Mouse (Mus musculus) 416B (cell line): ENCODE results near the gene Tanc1.
A peak's percentile ranks its signal among the peaks of the same experiment; 100 is the strongest.

Source experiments
- DNase-seq: peaks from one replicate; pipeline ENCODE4 v3.0.0; 2011; ENCODE audit warnings: low read depth

Tanc1 gene

DNA sequence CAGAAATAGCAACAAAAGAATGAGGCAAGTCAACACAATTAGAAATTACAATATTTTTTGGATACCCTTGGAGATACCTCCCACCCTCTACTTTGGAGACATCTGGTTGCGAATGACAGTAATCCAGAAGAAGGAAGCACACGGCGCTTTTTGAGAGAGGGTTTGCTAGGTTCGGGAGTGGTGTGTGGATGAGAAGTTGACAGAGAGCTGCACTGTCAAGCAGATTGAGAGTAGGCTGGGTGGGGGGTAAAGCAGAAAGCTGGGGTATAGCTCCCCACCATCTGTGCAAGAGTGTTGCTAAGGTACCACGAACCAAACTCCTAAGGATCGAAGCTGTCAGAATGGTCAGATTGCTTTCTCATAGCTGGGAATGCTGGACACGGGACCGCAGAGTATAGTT lies 40.0 kb downstream of the Tanc1 start:
- no peak for DNase-seq

DNA sequence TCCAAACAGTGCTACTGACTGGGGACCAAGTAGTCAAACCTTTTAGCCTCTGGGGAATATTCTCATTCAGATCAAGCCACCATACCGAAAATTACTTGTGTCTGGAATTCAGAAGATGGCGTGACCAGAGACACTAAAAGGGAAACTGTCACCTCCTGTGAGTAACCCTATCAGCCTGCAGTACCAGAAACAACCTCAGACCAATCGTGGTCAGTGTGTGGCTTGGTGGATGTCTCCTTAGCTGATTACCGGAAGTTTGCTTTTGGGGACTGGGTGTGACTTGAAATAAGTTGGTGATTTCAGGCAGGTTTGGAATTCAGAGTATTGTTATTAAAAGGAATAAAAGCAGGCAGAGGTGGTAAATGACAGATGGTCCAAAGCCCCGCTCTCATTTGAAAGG lies 40.9 kb downstream of the Tanc1 start:
- peak; percentile 88 for DNase-seq

DNA sequence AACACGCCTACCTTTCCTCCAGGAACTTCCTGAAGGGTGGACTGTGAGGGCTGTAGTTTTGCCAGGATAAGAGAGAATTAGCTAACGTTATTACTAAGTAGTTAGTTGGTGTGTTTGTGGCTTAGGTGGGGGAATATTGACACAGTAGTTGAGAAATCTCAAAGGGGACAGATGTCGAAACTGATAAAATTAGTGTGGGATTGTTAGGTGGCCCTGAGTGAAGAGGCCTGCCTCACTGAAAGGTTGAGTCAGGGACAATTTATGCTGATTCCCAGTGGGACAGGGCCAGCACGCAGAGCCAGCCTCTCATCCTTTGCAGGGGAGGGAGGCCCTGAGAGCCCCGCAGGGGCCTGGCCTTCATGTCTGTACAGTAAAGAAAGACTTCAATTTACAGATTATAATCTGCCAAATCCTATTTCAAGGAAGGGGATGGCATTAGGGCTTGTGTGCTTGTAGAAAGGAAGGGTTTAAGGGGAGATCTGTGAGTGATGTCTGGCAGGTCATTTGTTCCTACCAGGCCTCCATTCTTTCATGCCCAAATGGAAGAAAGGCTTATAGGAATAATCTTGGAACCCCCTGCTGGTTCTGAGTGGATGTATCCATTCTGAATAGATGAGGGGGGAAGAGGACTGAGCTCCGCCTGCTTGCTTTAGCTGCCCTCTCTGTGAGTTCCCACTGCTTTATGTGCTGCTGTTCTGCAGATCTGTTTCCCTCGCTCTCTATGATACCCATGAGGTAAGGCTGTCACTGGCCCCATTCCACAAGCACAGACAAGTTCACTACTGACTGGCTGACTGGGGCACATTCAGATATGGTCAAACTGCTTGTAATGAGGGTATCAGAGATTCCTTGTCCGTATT lies 41.7 kb downstream of the Tanc1 start:
- DNase-seq, result peak; percentile 84

DNA sequence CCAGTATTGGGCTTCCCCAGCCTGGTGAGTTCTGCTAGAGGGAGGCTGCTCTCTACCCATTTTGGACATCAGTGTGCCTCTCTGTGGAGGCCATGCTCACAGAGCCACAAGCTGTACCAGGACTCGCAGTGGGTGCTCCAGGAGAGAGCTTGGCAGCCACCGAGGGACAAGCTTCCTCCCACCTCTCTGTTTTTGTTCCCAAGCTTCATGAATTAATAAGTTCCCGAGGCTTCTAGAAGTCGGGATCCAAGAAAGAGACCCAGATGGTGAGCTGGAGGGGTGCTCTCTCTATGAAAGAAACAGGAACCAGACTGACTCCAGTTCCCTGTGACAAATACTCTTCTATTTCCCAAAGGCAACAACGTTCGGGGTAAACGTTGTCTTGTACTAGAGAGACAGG lies 43.6 kb downstream of the Tanc1 start:
- DNase-seq, result no peak

DNA sequence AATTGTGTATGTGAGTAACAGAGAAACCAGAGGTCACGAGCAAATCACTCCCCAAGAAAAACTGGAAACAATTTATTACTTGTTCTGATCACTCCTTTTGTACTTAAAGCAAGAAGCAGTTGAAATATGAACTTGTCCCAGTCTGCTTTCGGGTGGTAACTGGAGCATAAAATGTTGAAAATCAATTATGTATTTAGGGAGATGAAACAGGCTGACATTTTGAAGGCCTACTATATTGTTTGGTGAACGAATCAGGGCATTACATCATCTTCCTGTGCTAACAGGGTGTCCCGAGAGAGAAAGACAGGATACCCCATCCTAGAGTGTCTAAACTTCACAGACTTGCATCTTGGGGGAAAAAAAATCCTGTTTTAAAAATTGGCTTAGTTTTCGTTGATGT lies 44.8 kb downstream of the Tanc1 start:
- DNase-seq, result no peak

DNA sequence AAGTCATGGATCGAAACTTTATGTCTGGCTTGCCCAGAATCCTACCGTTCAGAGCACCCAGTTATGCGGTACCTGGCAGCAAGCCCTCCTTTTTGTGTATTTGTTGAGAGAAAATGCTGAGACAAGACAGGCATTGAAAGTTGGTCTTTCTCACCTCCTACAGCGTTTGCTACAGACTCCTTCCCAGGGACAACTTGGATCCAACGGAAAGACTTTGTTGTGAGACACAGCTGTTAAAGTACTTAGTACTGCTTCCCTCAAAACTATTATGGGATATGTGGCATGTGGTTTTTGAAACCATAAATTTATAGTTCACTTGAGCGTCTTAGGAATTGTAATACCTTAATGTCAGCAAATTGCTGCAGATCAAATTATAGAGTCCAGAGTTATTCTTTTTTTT lies 47.8 kb downstream of the Tanc1 start:
- no peak for DNase-seq

DNA sequence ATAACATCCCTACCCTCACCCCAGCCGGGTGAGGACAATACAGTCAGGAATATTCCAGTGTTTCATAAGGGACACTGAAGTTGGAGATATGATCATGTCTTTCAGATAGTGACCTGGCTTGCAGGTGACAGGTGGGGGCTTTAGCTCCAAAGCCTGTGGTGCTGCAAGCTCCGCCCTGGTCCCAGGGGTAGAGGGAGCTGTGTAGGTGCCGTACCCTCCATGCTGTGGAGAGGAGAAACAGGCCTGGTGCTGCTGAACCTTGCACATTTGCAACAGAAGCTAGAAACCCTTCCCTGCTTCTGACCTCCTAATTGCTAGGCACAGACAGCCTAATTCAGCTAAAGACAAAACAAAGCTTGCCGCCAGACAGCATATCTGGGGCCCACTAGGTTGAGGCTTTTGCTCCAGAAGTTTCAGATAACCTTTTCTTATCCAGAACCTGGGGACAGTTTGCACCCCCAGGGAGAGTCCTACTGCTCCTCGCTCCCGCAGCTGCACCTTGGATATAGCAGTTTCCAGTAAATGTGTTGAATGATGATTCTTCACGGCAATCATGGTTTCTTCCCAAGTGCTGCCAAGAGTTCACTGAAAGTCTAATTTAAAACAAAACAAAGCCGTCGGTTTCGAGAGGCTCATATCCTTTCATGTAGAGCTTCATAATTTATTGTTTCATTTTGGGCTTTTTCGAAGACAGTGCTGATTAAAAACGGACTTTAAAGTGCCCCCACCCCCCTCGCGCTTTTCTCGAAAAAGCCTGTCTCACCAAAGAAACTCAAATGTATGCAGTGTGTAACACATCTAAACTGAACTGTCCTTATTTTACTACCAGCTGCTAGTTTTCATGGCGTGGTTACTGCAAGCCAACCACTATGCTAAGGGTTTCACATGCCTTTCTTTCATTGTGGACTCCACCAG lies 49.3 kb downstream of the Tanc1 start:
- no peak for DNase-seq

DNA sequence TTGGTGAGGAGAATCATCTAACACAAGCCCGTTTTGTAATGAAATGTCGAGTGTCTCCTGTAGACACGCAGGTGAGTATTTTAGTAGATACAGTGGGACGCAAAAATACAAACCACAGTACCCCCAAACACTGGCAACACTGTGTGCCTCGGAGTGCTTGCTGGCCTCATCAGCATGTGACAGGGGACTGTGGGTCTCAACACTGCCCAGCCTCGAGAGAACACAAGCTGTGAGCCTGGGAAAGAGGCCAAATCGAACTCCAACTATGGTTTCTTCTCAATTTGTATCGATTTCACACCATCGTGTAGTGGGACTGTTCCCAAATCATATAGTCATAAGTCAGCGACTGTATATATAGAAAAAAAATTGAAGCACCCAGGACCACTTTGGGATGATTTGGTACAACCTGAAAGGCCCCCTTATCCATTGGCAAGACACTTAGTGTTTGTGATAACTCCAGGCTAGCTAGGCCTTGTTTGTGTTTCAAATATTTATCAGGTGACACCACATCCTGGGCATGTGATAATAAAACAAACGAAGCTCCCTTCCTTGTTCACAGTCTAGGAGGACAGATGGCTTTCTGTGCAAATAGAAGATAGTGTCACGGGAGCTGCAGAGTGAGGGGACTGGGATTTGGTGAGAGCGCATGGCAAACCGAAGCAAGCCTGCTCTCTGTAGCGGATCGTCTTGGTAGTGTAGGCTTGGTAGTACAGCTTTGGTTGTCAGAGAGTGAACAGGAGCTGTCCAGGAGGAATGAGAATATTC lies 53.1 kb downstream of the Tanc1 start:
- no peak for DNase-seq

DNA sequence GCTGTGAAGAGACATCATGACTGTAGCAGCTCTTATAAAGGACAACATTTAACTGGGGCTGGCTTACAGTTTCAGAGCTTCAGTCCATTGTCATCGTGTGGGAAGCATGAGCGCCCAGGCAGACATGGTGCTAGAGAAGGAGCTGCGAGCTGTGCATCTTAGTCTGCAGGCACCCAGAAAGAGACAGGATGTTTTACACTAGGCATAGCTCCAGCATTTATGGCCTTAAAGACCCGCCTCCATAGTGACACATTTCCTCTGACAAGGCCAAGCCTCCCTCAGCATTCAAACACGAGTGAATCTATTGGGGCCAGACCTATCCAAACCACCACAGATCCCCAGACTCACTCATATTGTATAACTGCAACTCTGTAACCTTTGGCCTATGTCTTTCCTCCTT lies 54.7 kb downstream of the Tanc1 start:
- DNase-seq, result peak; percentile 25

DNA sequence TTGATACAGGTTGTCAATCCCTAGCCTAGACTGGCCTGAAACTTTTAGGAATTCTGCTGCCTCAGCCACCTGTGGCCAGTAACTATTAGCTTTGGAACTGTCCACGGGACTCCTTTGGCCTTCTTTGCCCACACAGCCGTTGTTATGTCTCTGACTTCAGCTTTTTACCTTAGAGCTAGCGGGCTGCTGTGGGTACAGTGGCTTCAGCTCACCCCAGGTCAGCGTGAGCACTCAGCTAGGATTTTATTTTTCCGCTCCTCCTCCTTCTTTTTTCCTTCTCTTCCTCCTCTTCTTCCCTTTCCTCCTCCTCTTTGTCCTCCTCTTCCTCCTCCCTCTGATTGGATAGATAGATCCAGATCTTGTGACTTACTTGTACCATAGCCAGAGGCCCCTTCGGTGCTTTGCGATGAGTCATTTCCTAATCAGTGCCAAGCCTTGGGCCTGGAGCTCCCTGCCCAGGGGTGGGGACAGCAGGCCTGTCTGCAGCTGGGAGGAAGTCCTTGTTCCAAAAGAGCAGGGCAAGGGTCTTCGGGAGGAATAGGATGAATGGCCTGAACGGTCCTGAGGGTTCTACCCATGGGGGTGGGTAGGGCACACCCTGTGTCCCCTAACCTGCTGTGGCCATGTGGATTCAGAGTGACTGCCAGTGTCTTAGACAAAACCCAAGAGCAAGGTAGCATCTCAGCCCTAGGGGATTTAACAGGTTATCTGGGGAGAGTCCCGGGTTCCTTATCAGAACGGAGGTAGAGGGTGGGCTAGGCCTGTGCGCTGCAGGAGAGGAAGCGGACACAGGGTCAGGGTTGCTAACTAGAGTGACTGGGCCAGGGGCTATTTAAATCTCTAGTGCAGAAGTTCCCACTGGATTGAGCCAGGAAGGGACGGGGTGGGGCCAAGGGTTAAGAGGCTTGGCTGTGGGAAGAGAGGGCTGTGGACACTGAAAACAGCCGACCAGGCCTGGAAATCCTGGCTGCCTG lies 58.5 kb downstream of the Tanc1 start:
- DNase-seq, result peak; percentile 78

DNA sequence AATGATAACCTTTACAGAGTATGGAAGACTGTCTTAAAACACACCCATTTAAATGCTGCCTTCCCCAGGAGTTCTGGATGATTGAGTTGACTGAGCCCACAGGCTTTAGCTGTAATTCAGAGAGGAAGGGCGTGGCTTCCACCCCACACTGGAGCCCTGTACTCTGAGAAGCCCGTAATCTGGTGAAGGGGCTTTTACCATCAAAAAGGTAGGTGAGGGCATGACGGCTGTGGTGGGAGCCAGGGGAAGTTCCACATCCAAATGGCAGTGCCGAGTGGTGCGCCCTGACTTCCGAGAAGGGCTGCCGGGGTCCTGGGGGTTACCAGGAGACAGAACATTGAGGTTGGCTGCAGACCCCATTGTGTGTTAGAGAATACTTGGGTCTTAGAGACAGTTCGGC lies 59.8 kb downstream of the Tanc1 start:
- DNase-seq, result no peak

DNA sequence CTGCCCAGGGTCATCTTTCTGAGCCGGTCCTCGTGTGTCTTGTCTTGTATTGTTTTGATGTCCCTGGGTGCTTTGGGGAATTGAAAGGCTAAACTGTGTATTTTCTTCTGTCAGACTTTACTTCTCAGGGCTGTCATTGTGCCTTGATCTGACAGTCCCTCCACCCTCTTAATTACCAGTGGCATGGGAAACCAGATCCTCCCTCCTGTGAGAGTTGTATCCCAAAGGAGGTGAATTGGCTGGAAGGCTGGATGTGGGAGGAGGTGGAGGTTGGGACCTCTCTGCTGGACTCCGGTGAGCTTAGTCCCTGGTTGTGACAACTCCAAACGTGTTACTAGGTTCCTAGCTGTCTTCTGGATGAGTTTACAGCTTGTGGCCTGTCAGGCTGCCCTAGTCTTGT lies 60.2 kb downstream of the Tanc1 start:
- no peak for DNase-seq

DNA sequence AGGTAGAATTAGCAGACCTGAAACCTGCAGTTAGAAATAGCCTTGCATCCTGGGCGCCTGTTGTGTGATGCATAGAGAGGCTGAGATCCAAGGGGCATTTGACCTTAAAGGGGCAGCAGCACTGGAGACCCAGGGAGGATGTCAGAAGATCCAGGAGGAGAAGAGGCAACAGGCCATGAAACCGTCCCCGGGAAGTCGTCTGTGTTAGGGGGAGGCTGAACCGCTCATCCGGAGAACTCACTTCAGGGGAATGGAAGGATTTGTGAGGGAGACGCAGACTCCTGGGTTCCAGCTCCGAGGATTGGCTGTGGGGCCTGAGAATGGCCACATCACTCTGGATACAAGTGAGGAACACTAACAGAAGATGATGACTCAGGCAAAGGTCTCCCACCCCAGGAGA lies 60.8 kb downstream of the Tanc1 start:
- DNase-seq, result no peak

DNA sequence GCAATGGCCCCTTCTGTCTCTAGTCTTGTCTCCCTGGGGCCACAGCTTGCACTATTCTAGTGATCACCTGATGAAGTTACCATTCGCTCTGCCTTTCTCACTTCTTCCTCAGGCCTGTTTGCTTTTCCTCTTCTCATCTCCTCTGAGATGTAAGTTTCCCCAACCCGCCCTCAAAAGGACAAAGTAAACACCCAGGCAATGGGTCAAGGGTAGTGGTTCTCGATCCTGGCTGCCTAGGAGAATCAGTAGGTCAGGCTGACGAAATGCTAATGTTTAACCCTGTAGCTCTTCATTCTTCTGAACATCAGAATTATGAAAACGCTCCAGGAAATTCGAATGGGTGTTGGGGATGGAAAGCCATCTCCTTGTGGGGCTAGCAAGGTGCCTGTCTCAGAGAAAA lies 61.5 kb downstream of the Tanc1 start:
- no peak for DNase-seq

DNA sequence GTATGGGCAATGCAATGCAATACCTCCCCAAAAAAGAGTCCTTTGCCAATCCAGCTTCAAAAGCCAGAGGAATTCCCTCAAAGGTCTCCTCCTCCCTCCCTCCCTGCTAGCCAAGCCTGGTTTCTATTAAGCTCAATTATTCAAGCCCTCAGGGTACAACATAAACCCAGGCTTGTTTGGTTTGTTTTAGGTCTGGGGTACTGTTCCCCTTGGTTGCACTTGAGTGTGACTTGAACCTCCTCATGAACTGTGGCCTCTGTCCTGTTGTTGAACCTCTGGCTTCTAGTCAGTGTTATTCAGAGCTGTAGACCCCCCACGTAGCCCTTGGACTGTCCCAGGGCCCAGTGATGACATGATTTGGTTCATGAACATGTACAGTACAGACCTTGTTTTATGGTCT lies 62.0 kb downstream of the Tanc1 start:
- DNase-seq, result no peak

DNA sequence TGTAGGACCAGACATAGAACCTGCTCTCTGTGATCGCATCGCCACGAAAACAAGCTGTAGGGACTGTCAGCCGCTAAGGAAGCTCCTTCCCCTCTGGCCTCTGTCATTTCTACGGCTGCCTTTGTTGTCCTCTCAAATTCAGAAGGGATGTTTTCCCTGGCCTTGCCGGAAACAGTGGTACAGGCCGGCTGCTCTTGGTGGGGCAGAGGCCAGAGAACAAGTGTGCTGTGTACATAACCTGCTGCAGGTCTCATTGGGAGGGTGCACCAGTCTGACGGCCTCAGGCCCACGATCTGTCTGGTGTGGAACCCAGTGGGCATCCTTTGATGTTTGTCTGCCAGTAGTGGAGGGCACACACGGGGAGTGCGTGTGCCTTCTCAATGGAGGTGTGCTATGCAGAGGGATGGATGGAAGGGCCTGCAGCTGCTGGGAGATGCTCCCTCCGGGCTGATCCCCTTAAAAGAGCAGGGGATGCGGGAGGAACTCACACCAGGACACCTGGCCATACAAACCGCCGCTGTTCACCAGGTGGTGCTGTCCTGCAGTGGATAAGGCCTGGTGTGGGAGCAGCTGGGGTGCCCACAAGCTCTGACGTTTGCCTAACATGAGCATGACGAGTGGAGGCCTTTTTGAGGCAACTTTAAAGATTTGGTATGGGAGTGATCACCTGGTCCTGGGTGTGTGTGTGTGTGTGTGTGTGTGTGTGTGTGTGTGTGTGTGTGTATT lies 63.6 kb downstream of the Tanc1 start:
- no peak for DNase-seq

DNA sequence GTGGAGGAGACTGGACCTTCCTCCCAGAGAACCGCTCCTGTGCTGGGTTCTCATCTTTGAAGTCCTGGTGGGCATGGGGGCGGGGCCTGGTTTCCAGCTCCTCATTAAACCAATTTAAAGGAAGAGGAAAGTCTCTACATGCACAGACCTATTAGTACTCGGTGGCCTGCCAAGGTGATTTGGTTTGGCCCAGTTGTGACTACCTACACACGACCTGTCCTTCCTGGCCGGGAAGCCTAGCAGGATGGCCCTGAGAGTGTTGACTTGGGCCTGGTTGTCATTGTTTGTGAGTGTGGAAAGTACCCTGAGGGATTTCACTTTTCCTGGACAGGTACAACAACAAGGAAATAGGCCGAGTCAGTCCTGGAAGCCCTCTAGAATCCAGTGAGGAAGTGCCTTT lies 64.2 kb downstream of the Tanc1 start:
- no peak for DNase-seq

DNA sequence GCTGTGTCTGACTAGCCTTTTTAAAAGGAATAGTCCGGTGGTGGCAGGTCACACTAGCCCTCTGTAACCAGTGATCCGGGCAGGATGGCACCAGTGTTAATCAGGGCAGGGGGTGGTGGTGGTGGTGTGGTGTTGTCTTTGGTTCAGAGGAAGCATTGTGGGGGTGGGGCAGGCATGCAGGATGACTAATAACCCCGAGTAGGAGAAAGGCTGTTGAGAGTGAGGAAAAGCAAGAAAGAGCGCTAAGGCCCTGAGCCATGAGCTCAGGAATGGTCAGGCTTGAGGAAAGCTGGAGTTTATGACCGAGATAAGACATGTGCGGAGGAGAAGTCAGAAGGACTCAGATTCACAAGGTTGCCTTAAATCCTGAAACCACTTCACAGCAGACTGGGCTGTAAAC lies 64.6 kb downstream of the Tanc1 start:
- peak; percentile 72 for DNase-seq

DNA sequence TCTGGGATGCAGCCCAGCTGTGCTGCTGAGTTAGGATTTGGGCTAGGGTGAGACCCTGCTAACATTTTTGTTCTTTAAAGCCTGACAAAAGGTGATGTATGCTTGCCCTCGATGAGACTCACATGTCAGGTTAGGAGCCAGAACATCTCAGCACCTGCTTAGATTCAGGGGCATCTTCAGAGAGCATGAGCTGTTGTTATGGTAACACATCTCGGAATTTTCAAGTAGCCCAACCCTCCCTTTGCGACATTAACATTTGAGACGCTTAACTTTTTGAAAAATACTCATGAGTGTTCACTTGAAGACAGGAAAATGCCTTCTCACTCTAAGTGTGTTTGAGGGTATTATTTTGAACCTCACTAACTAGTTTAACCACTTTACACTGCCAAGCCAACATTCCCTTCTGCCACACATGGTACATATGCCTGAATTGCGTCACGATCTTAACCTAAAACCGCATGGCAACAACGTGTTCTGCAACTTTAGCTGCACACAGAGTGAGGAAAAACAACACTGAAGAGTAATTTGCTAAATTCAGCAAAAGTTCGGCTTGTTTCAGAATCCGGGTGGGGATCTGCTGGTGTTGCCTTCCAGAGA lies 67.7 kb downstream of the Tanc1 start:
- no peak for DNase-seq

DNA sequence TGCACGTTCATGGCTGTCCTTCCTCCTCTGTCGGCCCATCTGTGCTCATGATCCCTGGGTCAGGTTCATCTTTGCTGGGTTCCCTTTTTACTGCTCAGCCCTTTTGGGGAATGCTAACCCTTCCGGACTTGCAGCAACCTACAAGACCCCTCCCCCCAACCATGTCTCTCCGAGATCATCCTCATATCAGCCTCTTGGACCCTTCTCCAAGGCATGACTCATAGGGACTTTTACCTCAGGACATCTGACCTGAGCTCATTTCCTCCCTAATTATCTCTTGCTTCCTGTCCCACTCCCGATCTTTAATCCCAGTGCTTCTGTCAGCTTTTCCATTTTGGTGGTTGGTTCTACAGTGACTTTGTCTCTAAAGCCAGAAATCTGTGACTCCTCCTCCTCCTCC lies 68.9 kb downstream of the Tanc1 start:
- no peak for DNase-seq
